Mouse (Mus musculus): ENCODE measurements around the gene Akt2.
"Not testable (repeated sequence)": the region's sequence is repeated elsewhere in the genome, so short reads cannot be mapped to it uniquely, and the experiment has no call there.

The Akt2 gene

DNA sequence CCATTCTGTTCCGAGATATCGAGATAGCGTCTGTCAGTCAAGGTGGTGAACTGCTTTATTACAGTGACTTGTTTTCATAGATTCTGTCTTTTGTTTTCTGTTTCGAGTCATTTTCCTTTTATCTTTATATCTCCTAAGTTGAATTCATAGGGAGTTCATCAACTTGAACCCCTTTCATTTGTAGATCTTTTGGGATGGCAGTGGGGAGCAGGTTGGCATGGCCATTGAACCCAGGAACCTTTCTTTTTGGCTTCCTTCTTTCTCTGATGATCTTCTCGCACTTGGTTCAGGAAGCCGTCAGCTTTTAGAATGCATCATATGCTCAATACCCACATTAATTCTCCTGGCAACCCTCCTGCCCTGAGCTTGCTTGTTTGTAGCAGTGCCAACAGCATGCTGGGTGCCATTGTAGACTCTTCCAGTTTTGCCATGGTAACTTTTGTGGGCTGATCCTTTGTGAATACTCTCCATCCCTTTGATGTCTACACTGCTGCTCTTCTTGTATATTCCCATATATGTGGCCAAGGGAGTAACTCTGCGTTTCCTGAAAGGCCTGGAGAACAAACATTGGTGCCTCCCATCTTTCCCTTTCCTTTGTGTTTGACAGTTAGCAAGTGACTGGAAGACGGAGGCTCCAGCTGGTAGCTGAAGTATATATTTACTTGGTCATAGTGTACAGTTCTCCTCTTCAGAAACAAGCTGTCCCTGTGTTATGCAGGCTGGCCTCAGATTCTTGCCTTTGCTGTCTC is 22.6 kb downstream of the Akt2 start:
- DNase-seq (ENCODE audit: low spot score in 2 of 2), result peak in 1 of 2 experiments; percentile 57

DNA sequence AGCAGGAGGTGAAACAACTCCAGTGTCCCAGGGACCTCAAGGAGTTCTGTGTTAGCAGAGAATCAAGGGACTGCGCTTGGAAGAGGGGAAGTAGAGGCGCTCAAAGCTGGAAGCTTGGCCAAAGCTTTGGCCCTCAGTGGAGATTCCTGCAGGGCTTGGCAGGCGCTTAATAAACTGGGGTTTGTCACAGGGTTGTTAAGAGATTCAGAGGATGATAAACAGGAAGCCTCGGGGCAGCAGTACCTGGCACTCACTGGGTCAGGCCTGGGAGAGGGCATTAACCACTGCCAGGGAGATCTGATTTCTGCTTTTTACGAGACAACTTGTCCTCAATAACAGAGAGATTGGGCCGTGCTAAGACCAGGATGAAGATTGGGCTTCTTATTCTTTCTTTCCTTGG is 29.7 kb downstream of the Akt2 start:
- no peak for DNase-seq (ENCODE audit: low spot score in 2 of 2)

DNA sequence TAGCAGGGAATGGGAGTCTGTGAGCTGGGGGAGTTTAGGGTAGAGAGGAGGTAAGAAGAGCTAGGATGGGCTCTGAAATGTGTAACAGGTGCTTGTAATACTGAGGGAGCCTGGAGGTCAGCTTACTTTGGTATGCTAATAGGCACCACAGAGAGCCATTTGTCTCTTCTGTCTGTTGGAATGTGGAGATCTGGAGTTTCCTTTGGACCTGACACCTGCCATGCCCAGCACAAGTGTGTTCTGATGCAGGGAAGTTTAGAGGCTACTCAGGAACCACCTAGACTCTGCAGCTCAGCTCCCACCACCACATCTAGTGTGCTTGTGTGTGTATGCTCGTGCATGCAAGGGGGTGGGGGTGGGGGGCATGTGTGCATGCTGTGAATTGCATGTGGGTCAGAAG is 30.9 kb downstream of the Akt2 start:
- no peak for DNase-seq (ENCODE audit: low spot score in 2 of 2)

DNA sequence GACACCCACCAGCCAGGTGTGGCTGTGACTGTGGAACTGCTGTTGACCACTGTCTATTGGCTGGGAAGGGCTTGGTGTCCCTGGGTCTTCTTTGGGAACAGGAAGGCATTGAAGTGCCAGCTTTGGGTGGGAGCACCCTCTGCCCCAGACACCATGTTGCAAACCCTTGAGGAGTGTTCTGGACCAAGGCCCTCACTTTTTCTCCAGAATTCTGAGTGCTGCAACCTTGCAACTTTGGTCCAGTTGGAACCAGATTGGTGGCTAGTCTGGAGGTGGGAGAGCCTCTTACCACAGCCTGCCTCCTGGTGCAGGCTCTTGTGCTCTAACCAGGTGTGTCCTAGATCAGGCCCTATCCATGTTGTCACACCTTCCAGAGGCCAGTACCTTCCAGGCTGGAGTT is 33.6 kb downstream of the Akt2 start:
- DNase-seq (ENCODE audit: low spot score in 2 of 2), result no peak

DNA sequence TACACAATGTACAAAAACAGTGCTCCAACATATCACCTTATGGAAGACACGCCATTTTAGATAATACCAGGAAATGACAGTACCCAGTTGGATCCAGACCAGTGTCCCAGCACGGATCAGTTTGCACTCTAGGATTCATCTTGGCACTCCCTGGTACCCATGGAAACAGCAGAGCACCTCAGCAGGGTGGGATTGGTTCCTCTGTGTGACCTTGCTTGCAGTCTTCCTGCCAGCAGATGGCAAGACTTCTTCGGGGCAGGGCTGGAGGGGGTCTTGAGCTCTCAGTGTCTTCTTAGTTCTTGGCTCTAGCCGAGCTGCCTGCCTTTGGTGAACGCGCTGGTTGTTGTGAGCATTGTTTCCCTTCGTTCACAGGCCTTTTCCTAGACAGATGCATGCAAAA is 36.4 kb downstream of the Akt2 start:
- no peak for DNase-seq (ENCODE audit: low spot score in 2 of 2)

DNA sequence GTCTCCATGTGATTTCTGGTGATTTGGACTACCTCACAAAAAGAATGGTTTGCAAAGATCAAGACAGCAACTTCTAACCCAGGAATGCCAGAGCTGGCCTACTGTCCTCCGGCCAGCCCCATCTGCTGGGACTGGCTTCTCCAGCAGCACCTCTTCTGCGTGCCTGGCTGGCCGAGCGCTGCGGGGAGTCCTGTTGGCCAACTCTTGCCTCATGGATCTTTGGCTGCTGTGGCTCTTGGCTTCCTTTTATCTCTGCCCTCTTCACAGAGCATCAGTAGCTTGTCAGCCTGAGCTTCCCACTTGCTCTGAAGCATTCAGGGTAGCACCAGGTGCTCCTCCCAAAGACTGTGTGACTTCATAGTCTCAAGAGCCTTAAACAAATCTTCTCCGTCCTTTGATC is 36.8 kb downstream of the Akt2 start:
- DNase-seq (ENCODE audit: low spot score in 2 of 2), result no peak

DNA sequence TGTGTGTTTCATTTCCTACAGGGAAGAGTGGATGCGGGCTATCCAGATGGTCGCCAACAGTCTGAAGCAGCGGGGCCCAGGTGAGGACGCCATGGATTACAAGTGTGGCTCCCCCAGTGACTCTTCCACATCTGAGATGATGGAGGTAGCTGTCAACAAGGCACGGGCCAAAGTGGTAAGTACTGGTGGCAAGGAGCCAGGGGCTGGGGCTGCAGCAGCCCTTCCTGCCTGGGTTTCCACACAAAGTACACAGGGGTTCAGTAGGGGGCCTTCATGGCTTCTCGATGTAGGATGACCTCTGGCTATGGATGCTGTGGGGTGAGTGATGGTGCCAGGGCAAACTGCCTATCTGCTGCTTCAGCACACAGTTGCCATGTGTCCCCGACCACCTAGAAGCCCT is 37.5 kb downstream of the Akt2 start:
- DNase-seq (ENCODE audit: low spot score in 2 of 2), result not testable (repeated sequence)

DNA sequence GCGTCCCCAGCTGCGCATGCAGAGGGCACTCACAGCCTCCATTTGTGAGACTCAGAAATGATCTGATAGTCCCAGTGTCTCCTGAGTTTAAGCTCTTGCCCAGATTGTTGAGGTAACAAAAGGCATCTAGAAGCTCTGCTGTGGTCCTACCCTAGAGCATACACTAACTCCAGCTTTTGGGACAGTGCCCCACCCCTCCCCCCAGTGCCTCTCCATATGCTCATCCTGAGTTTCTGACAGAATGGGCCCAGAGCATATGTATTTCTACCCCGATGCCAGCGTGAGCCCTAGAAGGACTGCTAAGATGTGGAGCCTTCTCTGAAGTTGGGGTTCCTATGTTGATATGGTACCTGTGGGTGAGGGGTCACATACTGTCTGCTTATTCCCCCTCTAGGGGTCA is 40.1 kb downstream of the Akt2 start:
- no peak for DNase-seq (ENCODE audit: low spot score in 2 of 2)

DNA sequence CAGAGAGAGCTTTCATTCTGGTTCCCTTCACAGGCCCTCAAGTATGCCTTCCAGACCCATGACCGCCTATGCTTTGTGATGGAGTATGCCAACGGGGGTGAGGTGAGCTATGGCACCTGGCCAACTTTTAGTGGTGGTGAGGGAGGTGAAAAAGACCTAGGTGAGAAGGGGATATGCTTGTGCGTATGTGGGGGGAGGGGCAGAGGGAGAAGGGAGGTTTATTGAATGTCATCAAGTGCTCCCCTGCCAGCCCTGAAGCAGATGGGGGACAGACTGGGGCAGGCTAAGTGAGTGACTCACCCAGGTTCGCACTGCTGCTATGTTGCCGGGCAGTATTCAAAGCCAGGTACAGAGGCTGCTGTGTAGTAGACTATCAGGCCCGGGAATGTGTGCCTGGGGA is 41.8 kb downstream of the Akt2 start:
- no peak for DNase-seq (ENCODE audit: low spot score in 2 of 2)

DNA sequence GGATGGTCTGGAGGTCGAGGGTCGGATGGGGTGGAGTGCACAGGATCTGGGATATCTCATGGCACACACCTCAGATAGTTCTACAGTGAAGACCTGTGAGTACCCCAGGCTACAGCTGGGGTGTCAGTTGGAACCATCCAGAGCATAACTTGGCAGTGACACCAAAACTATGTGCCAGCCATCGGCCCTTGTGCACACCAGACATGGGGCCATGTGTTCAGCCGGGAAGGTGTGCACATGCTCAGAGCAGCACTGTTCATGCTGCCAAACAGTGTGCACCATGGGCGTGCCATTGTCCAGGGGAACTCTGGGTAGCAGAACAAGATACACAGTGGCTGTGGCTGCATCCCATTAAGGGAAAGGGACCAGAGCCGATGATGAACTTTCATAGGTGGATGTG is 43.3 kb downstream of the Akt2 start:
- no peak for DNase-seq (ENCODE audit: low spot score in 2 of 2)

DNA sequence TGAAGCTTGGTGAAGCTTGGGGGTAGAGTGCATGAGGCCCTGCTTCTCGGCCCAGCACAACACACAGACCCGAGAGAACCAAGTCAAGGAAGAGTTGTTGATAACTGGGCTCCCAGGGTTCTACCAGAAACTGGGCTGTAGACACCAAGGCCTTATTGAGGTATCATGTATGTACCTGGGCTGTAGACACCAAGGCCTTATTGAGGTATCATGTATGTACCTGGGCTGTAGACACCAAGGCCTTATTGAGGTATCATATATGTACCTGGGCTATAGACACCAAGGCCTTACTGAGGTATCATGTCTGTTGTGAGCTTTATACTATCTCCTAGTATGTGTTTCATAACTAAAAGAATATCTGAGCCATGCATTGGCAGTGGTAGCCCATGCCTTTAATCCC is 43.7 kb downstream of the Akt2 start:
- DNase-seq (ENCODE audit: low spot score in 2 of 2), result not testable (repeated sequence)

DNA sequence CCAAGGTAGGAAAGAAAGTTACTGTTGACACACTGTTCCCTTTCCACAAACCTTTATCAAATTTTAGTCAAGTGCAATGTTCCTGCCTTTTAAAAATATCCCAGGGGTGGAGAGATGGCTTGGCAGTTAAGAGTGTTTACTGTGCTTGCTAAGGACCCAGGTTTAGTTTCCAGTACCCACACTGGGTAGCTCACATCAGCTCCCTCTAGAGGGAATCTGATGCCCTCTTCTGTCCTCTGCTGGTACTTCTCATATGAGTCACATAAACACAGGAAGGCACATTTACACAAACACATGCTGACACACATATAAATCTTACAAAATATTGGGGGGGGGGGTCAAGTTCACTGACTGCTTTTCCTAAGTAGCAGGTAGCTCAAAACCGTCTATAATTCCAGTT is 53.1 kb downstream of the Akt2 start:
- DNase-seq (ENCODE audit: low spot score in 2 of 2), result no peak

DNA sequence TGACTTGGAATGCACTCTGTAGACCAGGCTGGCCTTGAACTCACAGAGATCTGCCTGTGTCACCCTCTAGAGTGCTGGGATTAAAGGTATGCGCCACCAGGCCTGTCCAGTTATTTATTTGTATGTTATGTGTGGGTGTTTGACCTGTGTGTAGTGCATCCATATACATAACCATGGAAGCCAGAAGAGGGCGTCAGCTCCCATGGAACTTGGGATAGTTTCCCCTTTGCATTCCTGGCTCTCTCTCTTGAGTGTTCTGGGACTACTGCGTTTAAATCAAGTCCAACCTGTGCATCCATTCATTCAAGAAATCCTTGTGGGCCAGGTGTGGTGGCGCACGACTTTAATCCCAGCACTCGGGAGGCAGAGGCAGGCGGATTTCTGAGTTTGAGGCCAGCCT is 55.2 kb downstream of the Akt2 start:
- DNase-seq (ENCODE audit: low spot score in 2 of 2), result no peak

DNA sequence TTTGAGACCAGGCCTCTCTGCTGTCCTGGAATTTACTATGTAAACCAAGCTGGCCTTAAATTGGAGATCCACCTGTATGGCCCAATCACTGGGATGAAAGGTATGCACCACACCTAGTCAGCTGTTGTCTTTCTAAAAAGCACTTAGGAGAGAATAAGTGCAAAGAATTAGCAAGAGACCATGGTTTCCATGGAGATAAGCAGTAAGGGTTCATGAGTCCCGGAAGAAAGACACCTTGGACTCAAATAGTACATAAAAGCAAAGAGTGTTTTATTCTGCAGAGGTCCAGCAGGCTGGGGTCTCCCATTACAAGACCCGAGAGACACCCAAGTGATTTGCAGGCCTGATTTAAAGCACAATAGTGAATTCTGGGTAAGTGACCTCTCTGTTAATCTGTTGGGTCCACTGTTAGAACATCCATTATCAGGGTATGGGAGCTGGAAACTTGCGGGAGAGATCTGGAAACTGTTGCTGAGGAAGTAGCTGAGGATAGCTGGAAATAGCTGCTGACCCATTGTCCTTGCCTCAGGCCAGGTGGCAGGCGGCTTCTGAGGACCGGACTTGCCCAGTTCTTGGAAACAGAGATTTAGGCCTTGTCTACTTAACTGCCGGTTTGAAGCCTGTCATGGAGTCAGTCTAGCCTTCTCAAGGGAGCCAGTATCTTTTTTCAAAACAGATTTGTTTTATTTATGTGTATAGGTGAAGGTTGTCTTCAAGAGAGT is 56.1 kb downstream of the Akt2 start:
- DNase-seq (ENCODE audit: low spot score in 2 of 2), result no peak

DNA sequence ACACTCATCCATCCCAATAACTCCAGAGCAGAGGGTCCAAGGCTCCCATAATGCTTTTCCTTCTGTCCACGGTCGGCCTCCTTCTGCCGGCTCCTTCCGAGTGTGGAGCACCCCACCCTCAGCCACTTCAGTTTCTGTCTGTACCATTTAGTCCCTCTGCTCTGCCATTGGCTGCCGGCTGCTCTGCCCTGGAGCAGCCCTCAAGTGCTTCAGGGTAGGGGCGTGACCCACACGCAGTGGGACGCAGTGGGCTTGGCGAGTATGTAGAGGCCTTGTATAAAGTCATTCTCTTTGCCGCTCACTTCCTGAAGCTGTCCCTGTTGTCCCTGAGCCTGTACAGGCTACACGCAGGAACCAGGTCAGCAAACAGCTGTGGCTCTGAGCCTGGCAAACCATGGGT is 58.4 kb downstream of the Akt2 start:
- DNase-seq (ENCODE audit: low spot score in 2 of 2), result no peak

DNA sequence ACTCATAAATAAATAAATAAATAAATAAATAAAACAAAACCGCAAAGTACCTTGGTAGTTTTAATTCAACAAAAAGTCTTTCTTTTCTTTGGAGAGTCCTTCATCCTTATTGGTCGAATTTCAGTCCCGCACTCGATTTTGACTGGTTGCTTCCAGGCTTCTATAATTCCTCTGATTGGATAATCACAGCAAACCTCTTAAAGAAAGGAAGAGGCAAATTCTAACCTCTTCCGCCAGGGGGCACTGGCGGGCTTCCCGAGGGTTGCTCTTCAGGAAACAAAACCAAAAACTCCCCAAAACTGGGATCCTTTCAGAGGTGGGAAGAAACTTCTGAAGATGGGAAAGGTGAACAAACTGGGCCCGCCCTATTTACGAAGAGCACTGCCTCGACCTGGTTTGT is 59.6 kb downstream of the Akt2 start:
- DNase-seq (ENCODE audit: low spot score in 2 of 2), result peak; percentile 60 to 69

DNA sequence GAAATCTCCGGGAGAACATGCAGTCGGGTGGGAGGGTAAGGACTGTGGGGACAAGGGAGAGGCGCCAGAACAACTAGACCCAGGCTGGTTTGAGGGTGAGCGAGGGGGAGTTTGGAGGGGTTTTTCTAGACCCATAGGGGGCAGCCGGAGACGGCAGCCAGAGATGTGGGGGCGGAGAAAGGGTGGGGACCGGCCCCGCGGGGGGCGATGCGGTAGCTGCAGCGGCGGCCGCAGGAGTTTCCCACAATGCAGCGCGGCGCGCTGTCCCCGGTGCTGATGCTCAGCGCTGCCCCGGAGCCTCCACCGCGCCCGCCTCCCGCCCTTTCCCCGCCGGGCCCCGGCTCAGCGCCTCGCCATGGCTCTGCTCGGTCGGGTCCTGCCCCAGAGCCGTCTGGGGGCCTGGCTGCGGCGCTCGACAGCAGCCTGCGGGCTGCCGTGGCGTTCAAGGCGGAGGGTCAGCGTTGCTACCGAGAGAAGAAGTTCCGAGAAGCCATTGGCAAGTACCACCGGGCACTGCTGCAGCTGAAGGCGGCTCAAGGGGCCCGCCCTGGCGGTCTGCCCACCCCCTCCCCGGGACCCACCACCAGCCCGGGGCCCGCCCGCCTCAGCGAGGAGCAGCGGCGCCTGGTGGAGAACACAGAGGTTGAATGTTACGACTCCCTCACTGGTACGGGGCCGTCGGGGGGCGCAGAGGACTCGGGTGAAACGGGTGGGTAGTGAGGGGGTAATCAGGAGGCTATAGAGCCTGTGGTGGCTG is 62.5 kb downstream of the Akt2 start, which contains the start of gene Ttc9b:
Gene Ttc9b (plus strand): TSS at position 235 of the 757 bp plus-strand sequence.
- DNase-seq (ENCODE audit: low spot score in 2 of 2), result peak; percentile 72 to 82

DNA sequence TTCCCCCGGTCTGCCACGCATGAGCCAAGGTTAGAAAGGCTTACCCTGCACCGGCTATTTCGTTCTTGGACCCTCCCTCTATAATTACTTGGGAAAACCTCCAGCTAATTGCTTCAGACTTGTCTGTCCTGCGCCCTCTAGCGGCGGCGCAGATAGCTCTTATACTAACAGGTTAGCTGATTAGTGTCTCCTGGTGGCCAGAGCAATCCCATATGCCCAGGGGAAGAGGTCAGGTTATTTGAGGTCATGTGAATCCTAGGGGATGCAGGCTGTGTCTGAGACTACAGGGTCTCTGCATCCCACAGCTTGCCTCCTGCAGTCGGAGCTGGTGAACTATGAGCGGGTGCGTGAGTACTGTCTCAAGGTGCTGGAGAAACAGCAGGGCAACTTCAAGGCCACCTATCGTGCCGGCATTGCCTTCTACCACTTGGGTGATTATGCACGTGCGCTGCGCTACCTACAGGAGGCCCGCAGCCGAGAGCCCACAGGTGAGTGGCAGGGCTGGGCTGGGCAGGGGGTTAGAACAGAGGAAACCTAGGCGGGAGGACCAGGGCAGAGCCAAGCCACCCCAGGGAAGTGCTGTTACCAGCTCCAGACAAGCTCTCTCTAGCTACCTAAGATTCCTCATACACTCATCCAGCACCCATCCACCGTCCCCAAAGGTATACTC is 63.4 kb downstream of the Akt2 start:
- peak; percentile 49 to 54 for DNase-seq (ENCODE audit: low spot score in 2 of 2)

DNA sequence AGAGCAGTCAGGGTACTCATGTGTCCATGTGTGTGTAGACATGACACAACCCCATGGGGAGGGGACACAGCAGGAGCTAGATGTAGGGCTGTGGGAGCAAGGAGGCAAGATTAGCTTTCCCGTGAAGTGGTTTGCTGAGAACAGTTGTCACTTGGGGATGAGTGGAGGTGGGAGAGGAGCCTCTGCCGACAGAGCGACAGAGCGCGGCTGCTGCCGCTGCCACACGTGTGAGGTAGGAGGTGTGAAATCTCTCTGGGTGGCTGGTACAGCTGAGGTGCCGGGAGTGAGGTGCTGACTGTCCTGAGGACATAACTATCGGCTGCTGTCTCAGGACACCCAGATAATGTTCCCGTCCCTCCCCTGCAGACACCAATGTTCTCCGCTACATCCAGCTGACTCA is 64.2 kb downstream of the Akt2 start:
- peak in 1 of 2 experiments; percentile 59 for DNase-seq (ENCODE audit: low spot score in 2 of 2)

DNA sequence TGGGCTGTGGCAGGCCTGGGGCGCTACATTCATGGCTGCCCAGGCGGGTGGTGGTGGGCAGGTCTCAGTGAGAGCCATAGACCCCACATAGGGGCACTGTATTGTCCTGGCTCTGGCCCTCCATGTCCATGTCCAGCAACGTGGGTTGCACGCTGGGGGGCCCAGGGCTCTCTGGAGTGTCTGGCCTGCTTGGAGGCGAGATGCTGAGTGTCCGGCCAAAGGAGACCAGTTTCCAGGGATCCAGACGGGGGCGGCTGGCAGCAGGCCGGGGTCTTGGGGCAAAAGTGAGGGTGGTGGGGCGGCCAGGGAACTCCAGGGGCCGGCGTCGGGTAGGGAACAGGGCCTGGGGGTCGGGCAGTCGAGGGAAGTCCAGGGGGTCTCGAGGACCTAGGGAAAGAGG is 65.2 kb downstream of the Akt2 start:
- no peak for DNase-seq (ENCODE audit: low spot score in 2 of 2)

DNA sequence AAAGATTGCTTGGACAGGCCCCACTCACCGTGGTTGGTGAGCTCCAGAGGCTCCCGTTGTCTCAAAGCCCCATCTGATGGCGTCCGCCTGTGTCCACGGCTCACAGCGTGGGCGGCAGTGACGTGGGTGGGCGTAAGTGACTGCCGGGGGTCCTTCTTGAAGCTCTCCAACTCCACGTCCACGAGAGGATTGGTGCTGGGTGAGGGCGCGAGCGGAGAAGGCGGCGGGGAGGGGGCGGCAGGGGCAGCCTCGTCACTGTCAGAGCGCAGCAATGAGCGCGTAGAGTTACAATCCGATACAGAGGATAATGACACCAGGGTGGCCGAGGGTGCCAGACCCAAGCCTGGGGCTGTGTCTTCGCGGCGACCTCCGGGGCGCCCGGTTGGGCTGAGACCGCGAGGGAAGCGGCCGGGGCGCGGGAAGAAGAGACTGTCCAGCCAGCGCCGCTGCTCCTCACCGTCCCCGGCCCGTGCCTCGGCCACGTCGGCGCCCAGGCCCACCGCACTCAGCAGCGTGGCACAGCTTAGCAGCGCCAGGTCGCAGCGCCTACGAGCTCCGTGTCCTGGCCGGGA is 66.6 kb downstream of the Akt2 start:
- DNase-seq (ENCODE audit: low spot score in 2 of 2), result no peak

All from frontal cortex, postnatal 10 days (tissue).